Mouse (Mus musculus): ENCODE data around the gene Foxa2. TPM values are rescaled to one million over a fixed set of nuclear protein-coding genes. Genes with fewer than 3 reads are reported as not detected.

Gene Foxa2
- polyA plus RNA-seq, 1 experiment from 2014 or later, result not detected

DNA sequence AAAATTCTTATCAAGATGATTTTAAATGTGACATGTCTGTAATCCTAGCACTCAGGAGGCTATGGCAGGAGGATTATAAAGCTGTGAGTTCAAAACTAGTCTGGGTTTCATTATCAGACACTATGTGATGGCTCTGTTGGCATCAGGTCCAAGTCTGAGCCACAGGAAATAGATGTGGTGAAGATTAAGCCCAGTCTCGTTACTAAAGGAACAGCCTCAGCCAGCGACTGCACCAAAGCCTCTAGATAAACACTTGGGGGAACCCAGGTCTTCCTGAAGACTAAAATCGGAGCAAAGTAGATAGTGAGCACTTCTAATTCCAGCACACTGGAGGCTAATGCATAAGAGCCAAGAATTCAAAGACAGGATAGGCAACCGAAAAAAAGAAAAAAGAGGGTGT lies 52.9 kb downstream of the Foxa2 start:
- H3K9ac ChIP-seq (replicated peaks), result no peak overlapping the region
- no peaks in the 10 kb centered on the region for H3K9me3 ChIP-seq
- no peak overlapping the region for H3K4me2 ChIP-seq
- WGBS, result 71% methylated on average over 4 of the region's 4 CpGs
- no peak overlapping the region for H3K4me3 ChIP-seq (replicated peaks)
- H3K36me3 ChIP-seq, result no peaks in the 10 kb centered on the region
- no peaks in the 10 kb centered on the region for H3K27me3 ChIP-seq
- ATAC-seq (ENCODE audit: insufficient number of reproducible peaks, insufficient read depth, low FRiP score, low TSS enrichment, low read depth), result no peak
- H3K27ac ChIP-seq, result no peak overlapping the region
- no peaks in the 10 kb centered on the region for H3K4me1 ChIP-seq (replicated peaks)

DNA sequence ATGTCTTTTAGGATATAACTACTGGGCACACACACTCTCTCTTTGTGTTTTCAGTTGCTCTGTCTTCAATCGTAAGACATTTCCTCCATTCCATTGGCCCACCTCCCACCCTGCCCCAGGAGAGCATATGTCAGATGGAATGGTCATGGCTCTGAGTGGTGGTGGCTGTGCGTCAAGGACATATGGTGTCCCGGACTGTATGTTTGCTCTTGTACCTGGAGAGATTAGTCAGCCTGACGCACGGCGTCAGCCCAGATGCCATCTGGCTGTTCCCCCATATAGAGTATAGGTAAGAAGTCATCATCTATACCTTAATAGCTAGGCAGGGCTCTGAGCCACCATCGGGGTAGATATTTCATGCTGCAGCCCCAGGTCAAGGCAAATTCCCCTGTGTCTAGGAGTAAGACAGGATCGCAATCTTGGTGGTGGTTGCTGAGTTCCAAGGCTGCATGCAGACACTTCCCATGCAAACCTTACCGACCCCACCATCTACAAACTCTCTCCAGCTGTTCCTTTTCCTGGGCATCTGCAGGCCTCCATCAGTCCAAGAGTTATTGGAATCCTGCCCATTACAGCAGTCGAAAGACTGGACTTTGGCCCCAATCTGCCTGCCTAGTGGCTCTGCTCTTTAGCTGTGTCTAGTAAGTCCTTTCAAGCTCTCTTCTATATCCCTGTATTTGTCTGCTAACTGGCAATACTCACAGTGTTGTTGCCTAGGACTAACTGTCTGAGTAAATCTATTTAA lies 53.7 kb downstream of the Foxa2 start:
- Histone ChIP-seq H3K9ac (replicated peaks) (no peak overlapping the region), H3K4me3 (replicated peaks) (no peak overlapping the region), H3K27ac (no peak overlapping the region), H3K36me3 (no peaks in the 10 kb centered on the region), H3K4me1 (replicated peaks) (no peaks in the 10 kb centered on the region), H3K9me3 (no peaks in the 10 kb centered on the region), H3K27me3 (no peaks in the 10 kb centered on the region), H3K4me2 (no peak overlapping the region)
- ATAC-seq (ENCODE audit: insufficient number of reproducible peaks, insufficient read depth, low FRiP score, low TSS enrichment, low read depth), result no peak
- 85% methylated on average over 10 of the region's 10 CpGs for whole genome bisulfite sequencing

Small RNA genes within 50 kb of the gene (microRNA-seq; reads per million reads assigned to microRNA genes)
- gene Gm27420, result not detected
